Mouse (Mus musculus) gonadal fat pad, adult 2 months (tissue): ENCODE results near the gene Ripor2. TPM values are rescaled to one million over a fixed set of nuclear protein-coding genes. Genes with fewer than 3 reads are reported as not detected.

ENCODE experiments used
- DNase-seq: peaks from one replicate; pipeline ENCODE4 v3.0.0-alpha.2; 2012; ENCODE audit warnings: low read depth
- polyA plus RNA-seq: library from polyadenylated mRNA; depleted of rRNA; stranded (reverse); fragments of >200 nt; gene quantifications from 2 replicates; pipeline ENCODE4 v1.2.3, GENCODE M21; 2012

Gene Ripor2
- polyA plus RNA-seq, 1 experiment, result 2.7 TPM

- DNase-seq, result no peak
Observed at GRCm38 (mm10) chr13:24710968-24711367, 129.0 kb downstream of the Ripor2 start.

- DNase-seq, result no peak
Observed at GRCm38 (mm10) chr13:24712581-24713130, 130.7 kb downstream of the Ripor2 start.

DNA sequence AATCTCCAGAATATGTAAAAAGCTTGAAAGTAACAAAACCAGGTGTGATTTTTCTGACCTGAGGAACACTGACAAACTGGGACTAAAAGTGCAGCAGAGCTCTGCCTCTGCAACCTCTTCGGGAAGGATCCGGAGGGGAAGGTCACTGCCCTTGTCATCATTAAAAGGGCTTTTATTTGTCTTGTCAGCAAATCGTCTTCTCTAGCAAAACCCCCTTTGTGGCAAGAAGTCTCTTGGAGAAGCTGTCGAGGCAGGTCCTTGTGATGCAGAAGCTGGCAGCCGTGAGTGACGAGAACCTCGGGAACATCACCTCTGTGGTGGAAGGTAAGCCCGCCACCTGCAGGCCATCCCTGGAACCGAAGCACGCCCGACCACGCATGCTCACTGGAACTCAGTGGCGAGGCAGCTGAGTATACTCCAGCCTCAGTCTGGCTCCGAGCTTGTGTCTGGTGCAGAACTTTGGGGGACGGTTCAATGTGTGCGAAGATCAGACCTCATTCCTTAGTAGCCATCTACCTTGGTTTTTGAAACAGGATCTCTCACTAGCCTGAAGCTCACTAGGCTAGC is 131.5 kb downstream of the Ripor2 start:
- DNase-seq, result peak; percentile 14

GRCm38 (mm10) chr13:24714360-24714885 is 132.4 kb downstream of the Ripor2 start:
- DNase-seq, result no peak

GRCm38 (mm10) chr13:24715601-24716000 is 133.6 kb downstream of the Ripor2 start:
- DNase-seq, result no peak

DNA sequence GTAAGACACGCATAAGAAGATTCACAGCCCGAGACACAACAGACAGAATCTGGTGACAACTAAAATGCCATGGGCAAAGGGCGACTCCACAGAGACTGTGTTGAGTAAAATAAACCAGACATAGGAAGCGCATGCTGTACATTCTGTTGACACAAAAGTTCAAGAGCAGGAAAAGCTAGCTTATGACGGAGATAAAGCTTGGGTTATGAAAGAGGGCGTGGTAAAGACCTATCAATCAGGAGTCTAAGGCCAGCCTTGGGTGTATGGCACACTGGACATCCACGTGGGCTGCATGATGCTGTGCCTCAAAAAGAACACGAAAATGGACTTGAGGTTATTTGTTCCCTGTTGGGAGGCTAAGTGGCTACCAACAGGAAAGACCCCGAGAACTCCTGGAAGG is 134.5 kb downstream of the Ripor2 start:
- no peak for DNase-seq

GRCm38 (mm10) chr13:24717677-24718076 is 135.7 kb downstream of the Ripor2 start:
- no peak for DNase-seq

DNA sequence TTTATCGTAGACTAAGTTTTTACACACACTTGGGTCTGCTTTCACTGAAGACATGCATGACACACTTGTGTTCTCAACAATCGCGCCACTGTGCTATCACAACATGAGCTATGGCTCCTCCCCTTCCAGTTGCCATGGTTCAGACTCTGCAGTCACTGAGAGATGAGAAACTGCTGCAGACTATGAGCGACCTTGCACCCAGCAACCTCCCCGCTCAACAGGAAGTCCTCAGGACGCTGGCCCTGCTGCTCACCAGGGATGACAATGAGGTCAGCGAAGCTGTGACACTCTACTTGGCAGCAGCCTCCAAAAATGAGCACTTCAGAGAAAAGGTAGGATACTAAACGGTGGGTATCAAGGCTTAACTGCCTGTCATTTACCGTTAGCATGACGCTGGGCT is 139.5 kb downstream of the Ripor2 start:
- DNase-seq, result no peak

DNA sequence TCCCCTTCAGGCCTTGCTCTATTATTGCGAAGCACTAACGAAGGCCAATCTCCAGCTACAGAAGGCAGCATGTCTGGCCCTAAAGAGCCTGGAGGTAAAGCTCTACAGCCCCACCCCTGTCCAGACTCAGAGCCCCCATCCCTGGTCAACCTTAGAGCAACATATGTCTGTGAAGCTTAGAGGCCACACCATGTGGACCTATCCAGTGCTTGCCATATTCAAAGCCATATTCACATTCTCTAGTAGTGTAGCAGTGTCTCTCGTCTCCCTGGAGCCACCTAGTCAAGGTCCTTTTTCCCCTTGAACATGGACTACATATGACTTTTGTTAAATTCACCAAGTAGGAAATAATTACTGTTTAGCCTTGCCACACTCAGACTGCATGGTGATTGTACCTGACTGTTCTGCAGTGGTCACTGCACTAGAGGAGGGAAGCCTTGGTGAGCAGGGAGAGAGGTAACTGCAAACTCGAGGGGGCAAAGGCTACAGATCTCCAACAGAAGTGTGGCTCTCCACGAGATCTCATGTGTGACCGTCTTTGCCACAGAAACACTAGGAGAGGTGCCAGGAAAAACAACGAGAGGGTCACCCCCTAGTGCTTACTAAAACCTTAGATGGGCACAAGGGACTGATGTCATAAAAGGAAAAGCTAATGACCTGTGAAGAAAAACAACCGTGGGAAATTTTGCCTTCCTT is 141.9 kb downstream of the Ripor2 start:
- no peak for DNase-seq

DNA sequence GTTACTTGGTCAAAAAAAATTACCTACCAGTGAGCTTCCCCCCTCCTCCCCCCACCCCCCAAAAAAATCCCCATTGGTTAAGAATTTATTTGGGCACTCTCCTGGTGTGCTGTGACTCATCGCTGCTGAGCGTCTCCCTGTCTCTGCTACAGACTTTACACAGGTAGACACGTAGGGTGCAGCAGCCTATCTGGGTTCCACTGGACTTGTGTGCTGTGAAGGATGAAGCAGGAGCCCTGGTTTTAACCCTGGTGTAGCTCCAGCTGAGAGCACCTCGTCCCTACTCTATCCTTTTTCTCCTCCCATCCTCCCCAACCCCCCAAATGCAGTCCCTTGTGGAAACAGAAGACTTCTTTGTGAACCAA is 142.4 kb downstream of the Ripor2 start:
- no peak for DNase-seq

DNA sequence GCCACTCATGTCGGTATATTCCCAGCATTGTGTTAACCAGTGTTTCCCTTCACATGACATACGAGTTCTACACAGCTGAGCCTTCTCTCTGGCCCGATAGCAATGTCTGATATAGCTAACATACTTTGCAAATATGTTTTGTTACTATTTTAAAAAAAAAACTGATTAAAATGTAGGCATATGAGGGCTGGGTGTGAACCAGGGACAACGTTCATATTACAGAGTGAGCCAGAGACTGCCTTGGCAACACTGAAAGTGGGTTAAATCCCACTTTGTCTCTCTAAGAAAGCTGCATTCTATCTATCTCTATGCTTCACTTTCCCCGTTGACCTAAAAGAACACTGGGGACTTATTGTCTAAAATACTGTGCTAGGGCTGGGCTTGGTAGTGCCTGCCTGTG is 147.1 kb downstream of the Ripor2 start:
- no peak for DNase-seq

- DNase-seq, result no peak
Observed at GRCm38 (mm10) chr13:24734502-24734901, 152.5 kb downstream of the Ripor2 start.

- DNase-seq, result no peak
Observed at GRCm38 (mm10) chr13:24735608-24736131, 153.7 kb downstream of the Ripor2 start.

DNA sequence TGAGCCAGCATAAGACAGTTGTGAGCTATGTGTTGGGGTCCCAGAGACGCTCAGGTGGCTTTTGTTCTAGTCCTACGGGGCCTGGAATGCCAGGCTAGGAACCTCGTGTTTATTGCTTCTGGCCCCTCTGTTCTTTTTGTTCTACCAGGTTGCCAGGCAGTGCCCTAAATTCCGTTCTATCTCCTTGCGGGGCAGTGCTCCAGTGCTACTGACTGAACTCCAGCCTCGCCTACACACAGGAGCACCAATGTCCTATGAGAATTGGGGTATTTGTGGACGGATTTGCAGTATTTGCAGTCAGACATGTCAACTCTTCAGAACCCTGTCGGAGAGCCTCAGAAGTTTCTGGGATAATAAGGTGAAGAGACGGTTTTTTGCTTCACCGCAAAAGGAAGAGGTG is 159.0 kb downstream of the Ripor2 start, which contains the start of gene Armh2:
Gene Armh2 (plus strand): TSS at position 205 of the 400 bp plus-strand sequence.
- no peak for DNase-seq

DNA sequence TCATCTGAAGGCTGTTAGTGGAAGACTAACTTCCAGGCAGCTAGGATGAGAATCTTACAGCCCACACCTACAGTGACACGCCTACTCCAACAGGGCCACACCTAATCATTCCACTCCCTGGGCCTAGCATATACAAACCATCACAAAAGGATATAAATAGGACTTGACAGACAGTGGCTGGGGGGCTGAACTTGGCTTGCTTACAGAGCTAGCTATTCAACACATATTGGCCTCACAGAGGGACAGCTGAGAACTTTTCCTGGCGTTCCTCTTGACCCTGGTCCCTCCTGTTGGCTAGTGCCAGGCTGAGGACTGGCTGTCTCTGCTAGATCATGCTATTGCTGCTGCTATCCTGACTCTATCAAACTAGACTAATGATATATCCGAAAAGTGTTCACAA is 165.8 kb downstream of the Ripor2 start:
- no peak for DNase-seq

GRCm38 (mm10) chr13:24750807-24751206 is 168.8 kb downstream of the Ripor2 start:
- no peak for DNase-seq

GRCm38 (mm10) chr13:24751396-24751795 is 169.4 kb downstream of the Ripor2 start:
- DNase-seq, result no peak

DNA sequence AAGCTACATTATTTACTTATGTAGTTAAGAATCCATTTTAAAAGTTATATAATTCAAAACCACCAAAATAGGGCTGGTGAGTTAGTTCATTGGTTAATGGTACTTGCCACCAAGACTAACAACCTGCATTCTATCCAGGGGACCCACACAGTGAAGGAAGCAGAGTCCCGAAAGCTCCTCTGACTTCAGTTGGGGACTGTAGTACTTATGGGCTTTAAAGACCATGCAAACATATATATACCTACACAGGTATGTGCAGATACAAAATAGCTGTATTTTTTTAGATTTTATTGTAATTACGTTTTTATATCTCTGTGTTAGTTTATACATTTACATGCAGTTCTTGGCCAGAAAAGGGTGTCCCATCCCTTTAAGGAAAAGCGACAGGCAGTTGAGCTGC is 174.8 kb downstream of the Ripor2 start:
- DNase-seq, result no peak

- no peak for DNase-seq
Observed at GRCm38 (mm10) chr13:24757820-24758564, 176.0 kb downstream of the Ripor2 start.

DNA sequence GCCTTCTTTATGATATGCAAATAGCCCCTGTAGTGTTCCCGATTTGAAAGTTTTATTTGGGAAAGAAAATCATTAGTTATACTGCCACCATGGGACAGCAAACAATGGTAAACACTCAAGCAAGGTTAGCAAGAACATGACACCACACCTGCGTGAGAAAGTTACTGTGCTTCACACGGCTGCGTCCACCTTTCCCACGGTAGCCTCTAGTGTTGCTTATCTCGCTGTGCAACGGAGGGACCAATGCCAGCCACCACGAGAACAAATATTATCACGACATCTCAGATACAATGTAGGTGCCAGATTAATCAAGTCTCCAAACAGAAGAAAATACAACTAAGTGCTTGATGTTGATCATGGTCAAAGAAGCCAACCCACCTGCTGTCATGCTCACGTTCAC is 177.5 kb downstream of the Ripor2 start:
- DNase-seq, result no peak

DNA sequence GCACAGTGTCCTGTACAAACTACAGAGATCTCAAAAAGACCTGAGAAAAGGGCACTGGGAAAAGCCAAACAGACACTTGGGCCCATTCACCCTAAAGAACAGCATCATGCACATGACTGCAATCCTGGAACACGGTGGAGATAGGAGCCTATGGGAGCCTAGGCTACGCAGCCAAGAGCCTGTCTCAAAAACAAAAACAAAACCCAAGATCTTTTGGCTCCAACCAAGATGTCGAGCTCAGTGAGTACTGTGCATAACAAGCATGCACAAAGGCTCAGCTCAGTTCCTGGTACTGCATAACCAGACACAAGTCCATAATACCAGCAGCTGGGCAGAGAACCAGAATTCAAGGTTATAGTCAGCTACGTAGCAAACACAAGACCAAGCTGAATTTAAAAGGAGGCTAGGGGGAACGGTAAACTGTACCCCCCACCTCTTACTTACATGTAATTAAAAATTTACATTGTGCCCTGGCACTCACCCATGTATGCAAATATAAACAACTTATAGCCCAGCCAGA is 178.4 kb downstream of the Ripor2 start:
- no peak for DNase-seq

- no peak for DNase-seq
Observed at GRCm38 (mm10) chr13:24761083-24761402, 179.1 kb downstream of the Ripor2 start.
